Mouse (Mus musculus): ENCODE results near the gene Dpt. TPM values are rescaled to one million over a fixed set of nuclear protein-coding genes. Genes with fewer than 3 reads are reported as not detected.
"Not testable (repeated sequence)": the region's sequence is repeated elsewhere in the genome, so short reads cannot be mapped to it uniquely, and the experiment has no call there.

Gene Dpt
- polyA plus RNA-seq, 2 experiments from 2014 or later = 0.48 to 0.50 TPM

DNA sequence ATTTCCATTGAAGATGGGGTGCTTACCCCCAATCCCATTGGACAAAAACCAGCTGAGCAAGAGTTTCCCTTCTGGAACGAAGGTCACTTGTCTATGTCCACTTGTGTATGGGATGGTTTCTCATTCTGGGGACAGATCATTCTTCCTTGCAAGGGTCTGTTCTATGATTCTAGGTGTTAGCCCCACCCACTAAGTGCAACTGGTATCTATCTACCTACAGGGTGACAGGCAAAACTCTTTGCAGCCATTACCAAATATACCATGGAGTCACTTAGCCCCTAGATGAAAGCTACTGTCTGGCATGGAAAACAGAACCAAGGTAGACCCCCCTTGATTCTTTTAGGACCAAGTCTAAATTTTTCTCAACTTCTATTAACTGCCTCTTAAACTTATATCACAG, 24.9 kb downstream of the Dpt start:
- ATAC-seq = no peak

DNA sequence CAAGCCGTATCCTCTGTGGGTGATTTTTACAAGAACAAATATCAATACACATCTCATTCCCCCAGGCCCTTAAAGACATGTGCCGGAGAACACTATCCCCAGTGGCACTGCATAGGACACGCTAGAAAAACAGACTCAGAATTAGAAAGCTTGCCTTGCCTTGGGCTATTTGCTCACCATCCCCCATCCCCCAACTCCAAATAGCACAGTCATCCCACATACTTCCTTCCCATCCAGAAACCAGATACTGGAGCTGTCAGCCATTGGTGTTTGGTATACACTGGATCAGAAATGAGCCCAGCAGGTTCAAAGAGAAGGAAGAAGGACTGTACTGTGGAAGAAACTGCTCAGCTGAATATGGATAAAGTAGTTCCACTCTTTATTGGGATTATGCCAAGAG, 25.4 kb downstream of the Dpt start:
- no peak for ATAC-seq

DNA sequence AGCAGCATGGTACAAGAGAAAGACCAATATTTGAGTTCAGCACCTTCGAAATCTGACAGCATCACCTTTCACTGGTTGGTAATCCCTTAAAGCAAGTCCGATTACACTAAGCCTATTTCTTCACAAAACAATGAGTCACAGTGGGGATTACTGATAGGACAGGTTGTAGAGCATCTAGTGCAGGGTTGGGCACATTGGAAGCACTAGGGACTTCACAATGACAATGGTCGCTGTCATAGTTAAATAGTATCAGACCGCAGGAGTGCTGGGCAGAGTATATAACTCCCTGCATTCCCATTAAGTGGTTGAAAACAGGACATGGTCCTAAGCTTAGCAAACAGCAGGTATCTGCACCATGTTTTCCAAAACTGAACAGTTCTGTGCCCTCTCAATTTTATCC, 25.8 kb downstream of the Dpt start:
- ATAC-seq = no peak

DNA sequence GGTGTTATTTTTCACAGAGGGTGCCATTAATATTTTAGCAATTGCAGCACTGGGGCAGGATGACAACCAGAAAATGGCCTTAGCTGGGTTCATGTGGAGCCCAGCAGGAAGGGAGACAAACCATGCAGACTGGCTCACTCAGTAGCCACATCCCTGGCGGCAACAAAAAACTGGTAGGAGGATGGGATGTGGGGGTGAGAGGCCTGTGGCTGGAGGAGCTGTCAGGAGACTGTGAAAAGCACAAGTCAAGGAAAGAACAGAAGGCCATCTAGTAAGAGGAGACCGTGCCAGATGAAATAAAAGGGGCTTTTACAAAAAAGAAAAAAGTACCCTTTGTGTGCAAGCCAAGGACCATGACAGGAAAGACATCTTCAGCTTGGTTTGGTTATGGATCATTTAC, 28.5 kb downstream of the Dpt start:
- ATAC-seq = no peak

DNA sequence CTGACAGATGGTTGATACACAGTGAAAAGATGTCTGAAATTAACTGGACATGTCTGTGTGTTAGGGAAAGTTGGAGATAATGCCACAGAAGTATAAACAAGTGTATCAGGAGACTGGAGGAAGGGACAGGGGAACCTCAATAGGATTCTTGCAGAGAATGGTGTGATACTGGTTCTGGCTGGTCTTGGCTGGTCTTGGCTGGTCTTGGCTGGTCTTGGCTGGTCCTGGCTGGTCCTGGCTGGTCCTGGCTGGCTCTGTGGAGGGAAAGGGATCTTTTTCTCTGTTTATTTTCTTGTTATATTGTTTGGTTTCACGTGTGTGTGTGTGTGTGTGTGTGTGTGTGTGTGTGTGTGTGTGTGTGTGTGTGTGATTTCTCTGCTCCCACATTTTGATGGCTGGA, 33.4 kb downstream of the Dpt start:
- ATAC-seq = no peak

DNA sequence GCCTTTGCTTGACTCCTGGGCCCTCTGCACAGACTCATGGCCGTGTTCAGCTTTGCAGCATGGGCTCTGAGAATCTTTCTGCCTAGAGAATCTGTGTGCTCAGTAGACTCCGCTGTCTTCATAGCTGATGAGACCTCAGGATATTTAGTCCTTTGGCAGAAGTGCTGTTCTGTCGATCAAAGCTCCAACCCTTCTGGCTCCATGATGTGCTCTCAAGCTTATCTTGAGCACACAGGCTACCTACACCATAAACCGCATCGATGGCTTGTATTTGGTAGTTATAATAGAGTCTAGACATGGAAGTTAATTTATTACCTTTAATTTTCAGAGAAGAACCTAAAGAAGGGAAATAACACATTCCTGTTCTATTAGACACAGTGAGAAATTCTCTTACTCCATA, 36.0 kb downstream of the Dpt start:
- no peak for ATAC-seq

DNA sequence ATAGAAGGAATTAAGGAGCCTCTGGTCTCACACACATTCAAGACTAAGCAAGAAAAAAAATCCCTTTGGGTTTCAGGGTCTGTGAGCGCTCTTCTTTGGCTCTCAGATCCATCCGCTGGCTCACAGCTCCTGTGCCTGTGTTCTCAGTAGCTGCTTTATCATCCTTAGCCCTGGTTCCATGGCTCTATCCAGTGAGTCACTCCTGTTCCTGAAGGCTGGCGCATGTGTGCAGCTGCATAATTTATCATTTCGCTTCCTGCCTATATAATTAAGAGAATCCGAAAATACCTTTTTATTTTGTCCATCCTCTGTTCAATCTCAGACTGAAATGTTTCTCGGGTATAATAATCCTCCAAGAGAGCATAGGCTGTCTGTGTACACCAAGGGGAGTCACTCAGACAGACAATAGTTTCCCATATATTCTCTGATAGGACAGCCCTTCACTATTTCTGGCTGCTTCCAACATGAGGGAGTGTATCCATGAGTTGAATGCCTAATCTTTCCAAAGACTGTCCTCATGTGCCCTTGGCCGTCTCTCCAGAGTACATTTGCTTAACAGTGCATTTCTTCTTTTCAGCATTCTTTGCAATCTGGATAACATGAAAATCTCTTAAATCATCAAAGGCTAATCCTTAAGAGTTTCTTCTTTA, 52.3 kb downstream of the Dpt start:
- ATAC-seq = no peak

DNA sequence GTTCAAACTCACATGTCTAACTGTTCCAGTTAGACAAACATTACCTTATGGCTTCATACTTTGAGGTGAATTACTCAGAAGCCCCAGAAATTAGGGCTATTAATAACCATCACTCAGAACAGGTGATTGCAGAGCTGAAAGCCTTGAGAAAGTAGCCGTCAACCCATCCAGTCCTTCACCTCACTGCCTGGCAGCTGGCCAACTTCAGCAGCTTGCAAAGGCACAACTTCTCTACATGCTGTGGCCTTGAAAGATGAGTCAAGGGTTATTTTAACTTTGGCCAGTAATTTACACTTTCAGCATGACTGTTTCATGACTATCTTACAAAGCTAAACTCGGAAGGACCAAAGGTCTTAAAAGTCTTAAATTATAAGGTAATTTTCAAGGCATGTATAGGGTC, 59.3 kb downstream of the Dpt start:
- not testable (repeated sequence) for ATAC-seq

DNA sequence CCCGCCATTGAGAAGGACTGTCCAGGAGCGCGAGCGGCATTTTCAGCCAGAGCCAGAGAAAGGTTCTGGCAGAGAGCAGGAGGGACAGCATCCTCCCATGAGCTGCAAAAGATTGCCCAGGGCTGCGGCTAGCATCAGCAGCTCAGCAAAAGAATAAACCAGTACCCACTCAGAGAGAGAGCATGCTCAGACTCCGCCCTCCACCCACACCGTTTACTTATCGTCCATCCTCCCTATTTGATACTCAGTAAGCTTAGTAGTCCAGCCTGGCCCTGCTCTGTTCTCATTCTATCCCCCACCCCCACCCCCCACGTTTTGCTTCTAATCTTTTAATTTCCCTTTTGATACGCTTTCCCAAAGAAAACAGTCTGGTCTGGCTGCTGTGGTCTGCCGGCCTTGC, 63.5 kb downstream of the Dpt start:
- ATAC-seq = no peak

DNA sequence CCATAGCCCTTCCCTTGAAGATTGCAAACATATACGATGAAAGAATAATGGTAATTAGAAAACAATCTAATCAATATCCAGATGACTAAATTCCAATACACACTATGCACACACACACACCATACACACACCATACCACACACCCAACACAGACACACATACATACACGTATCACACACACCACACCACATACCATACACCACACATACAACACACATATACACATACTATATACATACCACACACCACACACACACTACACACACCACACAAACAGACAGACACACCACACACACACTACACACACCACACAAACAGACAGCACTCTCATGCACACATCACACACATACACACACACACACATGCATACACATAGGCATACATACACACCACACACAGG, 64.3 kb downstream of the Dpt start:
- no peak for ATAC-seq

DNA sequence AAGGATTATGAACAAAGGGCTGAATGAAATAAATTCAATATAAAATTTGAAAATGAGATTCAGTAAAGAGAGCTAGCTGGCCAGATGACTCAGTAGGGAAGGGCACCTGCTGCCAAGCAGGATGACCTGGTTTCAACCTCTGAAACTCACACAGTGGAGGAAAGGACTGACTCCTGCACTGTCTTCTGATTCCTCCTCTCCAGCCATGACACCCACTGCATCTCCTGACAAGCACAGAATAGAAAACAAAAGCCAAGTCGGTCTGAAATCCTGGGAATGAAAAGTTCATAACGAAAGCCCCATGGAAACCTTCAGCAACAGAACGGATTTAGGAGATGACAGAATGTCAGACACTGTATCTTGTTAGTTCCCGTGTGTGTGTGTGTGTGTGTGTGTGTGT, 65.1 kb downstream of the Dpt start:
- no peak for ATAC-seq

DNA sequence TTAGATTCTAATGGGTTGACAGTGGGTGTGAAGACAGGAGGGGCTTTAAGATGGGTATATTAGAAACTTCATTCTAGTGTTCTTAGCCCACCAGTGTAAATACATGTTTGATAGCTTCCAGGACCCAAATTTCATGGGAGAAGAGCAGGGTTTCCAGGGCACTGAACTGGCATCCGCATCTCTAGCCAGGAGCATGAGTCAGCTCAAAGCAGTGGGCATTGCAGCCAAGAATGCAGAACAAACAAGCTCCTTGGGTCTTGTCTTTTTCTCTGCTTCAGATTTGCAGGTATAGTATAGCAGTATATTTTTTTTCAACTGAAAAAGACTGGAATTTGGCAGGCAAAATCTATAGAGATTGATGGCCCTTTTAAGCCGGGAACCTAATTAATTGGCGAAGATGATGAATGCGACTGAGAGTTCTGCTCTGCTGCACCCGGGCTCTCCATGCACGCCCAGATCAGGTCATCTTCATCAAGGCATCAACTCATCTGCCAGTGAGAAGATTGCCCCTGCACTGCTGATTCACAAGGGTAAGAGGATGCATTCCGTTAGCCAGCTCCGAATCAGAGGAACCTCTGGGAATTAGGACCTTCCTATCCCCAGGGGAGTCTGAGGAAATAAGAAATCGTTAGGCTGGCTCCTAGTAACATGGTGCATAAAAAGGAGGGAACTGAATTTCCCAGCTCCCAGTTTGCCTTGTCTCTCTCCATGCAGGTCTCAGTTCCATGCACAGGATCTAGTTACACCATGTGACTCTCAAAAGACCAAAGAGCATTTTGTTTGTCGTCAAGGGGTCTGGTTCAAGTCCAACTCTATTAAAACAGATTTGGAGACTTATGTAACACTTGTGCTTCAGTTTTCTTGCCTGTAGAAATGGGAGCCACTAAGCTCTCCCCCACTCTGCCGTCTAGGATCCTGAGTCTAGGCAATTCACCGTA, 66.8 kb downstream of the Dpt start:
- no peak for ATAC-seq

DNA sequence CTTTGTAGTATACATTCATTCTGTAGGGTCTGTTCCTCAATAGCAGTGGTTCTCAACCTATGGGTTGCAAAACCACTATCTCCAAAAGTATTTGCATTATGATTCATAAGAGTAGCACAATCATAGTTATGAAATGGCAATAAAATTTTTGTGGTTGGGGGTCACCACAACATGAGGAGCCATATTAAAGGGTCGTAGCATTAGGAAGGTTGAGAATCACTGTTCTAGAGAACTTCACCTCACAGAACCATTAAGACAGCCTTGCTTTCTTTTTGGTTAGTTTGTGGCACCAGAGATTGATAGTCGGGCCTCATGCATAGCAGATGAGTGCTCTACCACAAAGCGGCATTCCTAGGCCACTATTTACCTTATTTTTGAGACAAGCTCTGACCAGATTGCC, 68.2 kb downstream of the Dpt start:
- ATAC-seq = no peak

DNA sequence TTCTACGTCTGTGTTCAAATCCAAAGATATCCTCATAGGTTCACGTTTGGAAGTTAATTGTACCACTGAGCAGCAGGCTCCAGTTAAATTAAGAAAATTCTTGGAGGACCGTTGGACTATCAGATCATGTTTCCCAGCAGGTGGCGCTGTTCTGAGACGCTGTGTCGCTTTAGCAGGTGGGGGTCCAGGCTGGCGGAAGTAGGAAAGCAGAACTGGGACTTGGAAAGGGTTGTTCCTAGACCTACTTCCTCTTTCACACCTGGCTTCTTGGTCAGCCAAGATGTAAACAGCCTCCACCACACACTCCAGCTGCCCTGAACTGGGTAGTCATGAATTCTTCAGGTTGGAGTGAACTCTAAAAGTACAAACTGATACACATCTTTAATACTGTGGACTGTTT, 74.2 kb downstream of the Dpt start:
- peak; percentile 56 for ATAC-seq

Other genes with a start within 250 kb of the Dpt start
- 1 to 10 TPM; 4.4 to 8.0 TPM for gene Xcl1, start 138.9 kb downstream of the Dpt start, polyA plus RNA-seq (2017; shearing (Covaris generic))